Mouse (Mus musculus) forebrain, embryonic 16.5 days (tissue): ENCODE measurements around the gene G430095P16Rik. TPM values are rescaled to one million over a fixed set of nuclear protein-coding genes. Genes with fewer than 3 reads are reported as not detected.
A peak's percentile ranks its signal among the peaks of the same experiment; 100 is the strongest.

ENCODE experiments used
- ATAC-seq: fragments of 200-750 bp; cut with Nextera tagmentation; 2 replicates; pipeline ENCODE4 v1.8.0; 2017; ENCODE audit warnings: mild to moderate bottlenecking, moderate library complexity
- H3K27ac ChIP-seq: fragments of 300-500 bp; sonication (generic); 2 replicates; pipeline ENCODE4 v1.5.1; 2014; ENCODE audit warnings: low read length, control low read depth
- H3K27me3 ChIP-seq: fragments of 300-500 bp; sonication (generic); replicated peaks from 2 replicates; pipeline ENCODE4 v1.6.1; 2014; ENCODE audit warnings: low read length; ENCODE audit not compliant: control insufficient read depth, insufficient read depth
- H3K36me3 ChIP-seq: fragments of 300-500 bp; sonication (generic); 2 replicates; pipeline ENCODE4 v1.6.1; 2014; ENCODE audit not compliant: control insufficient read depth, insufficient read depth
- H3K4me1 ChIP-seq: fragments of 300-500 bp; sonication (generic); replicated peaks from 2 replicates; pipeline ENCODE4 v1.6.1; 2014; ENCODE audit warnings: low read length; ENCODE audit not compliant: control insufficient read depth, insufficient read depth
- H3K4me2 ChIP-seq: fragments of 300-500 bp; sonication (generic); 2 replicates; pipeline ENCODE4 v1.6.1; 2014; ENCODE audit warnings: mild to moderate bottlenecking, low read length, control low read depth
- H3K4me3 ChIP-seq: fragments of 300-500 bp; sonication (generic); replicated peaks from 2 replicates; pipeline ENCODE4 v1.5.1; 2014; ENCODE audit warnings: mild to moderate bottlenecking, low read length, control low read depth
- H3K9ac ChIP-seq: fragments of 300-500 bp; sonication (generic); replicated peaks from 2 replicates; pipeline ENCODE4 v1.6.1; 2014; ENCODE audit warnings: low read depth, low read length, control low read depth
- H3K9me3 ChIP-seq: fragments of 300-500 bp; sonication (generic); 2 replicates; pipeline ENCODE4 v1.6.1; 2016; ENCODE audit warnings: low read length; ENCODE audit not compliant: control insufficient read depth
- WGBS: fragments of 180-500 bp; shearing (Covaris S2); extraction: QIAGEN DNeasy Blood & Tissue Kit; methylation state at CpG from one replicate; pipeline ENCODE4 v1.1.7; 2014; 5-methylcytosine and 5-hydroxymethylcytosine counted together
- polyA plus RNA-seq: library from polyadenylated mRNA; unstranded; fragments of >200 nt; fragmentation: Nextera tagmentation; extraction: Ambion mirVana; gene quantifications from 2 replicates; pipeline ENCODE4 v1.2.1, GENCODE M21; 2015

Gene G430095P16Rik
- polyA plus RNA-seq, 1 experiment from 2014 or later = 2.2 TPM

DNA sequence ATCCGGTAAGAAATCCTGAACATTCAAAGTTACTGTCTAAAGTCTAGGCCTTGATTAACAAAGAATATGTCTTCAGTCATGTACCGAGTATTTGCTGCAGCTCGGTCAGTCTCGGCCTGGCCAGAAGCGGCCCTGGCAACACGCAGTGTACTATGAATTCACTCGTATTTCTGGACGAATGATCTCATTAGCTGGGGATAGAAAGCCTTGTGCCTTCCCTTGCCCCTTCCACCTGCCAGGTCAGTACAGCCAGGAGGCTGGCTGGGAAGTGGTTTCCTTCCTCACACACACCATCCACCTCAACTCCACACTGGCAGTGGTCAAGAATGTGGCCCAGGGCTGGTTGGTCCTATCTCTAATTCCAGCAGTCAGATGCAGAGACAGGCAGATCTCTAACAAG lies 46.5 kb downstream of the G430095P16Rik start:
- ATAC-seq = no peak
- peaks cover 54% of the 10 kb centered on the region for H3K4me1 ChIP-seq
- WGBS = 61% methylated on average over 8 of the region's 8 CpGs
- H3K27ac ChIP-seq = peak overlapping the region; percentile 99
- no peaks in the 10 kb centered on the region for H3K36me3 ChIP-seq
- no peaks in the 10 kb centered on the region for H3K27me3 ChIP-seq
- no peaks in the 10 kb centered on the region for H3K9me3 ChIP-seq
- peak overlapping the region; percentile 81 for H3K4me2 ChIP-seq
- peak overlapping the region; percentile 49 for H3K4me3 ChIP-seq
- peak overlapping the region; percentile 81 for H3K9ac ChIP-seq

DNA sequence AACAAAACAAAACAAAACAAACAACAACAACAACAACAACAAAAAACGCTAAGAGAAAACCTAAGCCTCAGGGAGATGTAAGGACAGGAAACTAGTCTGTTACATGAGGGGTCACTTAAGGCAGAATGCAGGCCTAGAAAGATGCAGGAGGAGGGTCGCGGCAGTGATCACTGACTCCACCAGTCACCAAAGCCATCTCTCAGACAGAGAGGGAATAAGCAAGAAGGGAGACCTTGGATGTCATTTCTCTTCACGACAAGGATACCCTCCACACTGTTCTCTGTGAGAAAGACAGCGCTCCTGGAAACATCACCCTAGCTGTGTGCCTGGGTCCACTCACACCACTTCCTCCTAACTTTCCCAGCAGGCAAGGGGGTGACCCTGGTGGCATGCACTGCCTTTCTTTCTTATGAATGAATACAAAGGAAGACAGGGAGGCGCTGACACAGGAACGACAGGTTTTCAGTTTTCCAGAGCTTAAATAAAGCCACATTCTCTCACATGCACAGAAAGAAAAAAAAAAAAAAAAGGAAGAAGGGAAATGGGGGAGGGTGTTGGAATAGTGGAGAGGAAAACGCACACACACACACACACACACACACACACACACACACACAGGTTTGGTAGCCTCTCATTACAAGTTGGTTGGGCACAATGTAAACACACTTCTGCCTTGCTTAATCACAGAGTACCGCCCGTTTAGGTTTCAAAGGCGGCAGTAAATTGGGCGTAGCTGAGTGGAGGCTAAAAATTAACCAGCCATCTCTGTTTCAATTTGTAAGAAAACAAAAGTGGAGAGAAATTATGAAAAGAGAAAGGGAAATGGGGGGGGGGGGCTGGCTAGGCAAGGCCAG lies 47.5 kb downstream of the G430095P16Rik start:
- Histone ChIP-seq H3K36me3 (no peaks in the 10 kb centered on the region), H3K27ac (peak overlapping the region; percentile 99), H3K4me3 (peak overlapping the region; percentile 49), H3K27me3 (no peaks in the 10 kb centered on the region), H3K9me3 (no peaks in the 10 kb centered on the region), H3K4me2 (peak overlapping the region; percentile 81), H3K9ac (peak overlapping the region; percentile 81), H3K4me1 (peaks cover 53% of the 10 kb centered on the region)
- 20% methylated on average over 12 of the region's 12 CpGs for WGBS
- ATAC-seq = no peak

DNA sequence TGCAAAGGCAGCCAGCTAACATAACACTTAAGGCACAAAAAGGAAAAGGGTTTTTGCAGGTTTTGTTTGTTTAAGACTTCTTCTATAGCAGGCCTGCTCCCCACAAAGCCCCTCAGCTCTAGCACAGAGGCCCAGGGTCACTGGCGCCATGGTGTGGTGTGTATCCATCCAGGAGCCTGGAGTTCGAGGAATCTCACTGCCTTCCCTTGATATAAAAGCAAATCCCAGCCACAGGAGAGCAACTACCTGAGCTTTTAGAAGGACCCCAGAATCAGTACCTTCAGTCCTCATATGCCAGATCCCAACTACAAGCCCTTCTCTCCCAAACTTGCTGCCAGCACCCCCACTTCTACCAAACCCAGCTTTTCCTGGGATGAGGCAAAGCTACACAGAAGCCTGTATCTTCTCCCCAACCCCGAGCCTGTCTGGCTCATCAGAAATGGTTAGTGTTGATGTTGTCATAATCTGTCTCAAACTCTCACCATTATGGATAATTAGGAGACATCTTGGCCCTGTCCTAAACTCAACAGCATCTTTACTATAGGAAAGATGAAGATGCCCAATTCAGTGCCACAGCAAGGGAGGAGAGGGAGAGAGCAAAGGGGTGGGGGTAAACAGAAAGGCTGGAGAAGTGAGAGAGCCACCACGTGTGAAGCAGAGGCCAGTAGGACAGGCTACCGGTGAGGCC lies 48.3 kb downstream of the G430095P16Rik start:
- WGBS = 27% methylated on average over 5 of the region's 5 CpGs
- Histone ChIP-seq H3K27me3 (no peaks in the 10 kb centered on the region), H3K36me3 (no peaks in the 10 kb centered on the region), H3K4me2 (peak overlapping the region; percentile 81), H3K4me1 (peaks cover 53% of the 10 kb centered on the region), H3K4me3 (peak overlapping the region; percentile 49), H3K9ac (peak overlapping the region; percentile 81), H3K9me3 (no peaks in the 10 kb centered on the region), H3K27ac (peak overlapping the region; percentile 99)
- no peak for ATAC-seq

DNA sequence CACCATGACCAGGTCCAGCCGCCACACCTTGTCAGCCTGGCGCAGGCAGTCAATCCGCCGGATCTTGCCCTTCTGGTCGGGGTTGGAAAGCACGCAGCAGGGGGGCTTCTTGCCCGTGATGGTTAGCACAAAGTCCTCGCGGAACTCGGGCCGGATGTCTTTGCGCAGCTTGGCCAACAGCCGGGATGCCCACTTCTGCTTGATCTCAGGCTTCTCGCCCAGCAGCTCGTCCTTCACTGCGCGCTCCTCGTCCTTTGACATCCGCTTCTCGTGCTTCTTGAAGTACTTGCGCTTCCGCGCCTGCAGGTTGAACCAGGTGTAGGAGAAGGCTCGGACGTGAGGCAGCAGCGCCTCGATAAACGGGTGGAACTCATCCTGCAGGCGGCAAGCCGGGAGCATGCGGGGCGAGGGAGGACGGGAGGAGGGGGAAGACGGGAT lies 49.2 kb downstream of the G430095P16Rik start:
- Histone ChIP-seq H3K9me3 (no peaks in the 10 kb centered on the region), H3K9ac (peak overlapping the region; percentile 81), H3K27ac (peak overlapping the region; percentile 99), H3K27me3 (0 out of 2 replicates have a peak, but pooled peaks cover 2% of the 10 kb centered on the region), H3K4me1 (peaks cover 53% of the 10 kb centered on the region), H3K4me3 (peak overlapping the region; percentile 49), H3K36me3 (no peaks in the 10 kb centered on the region), H3K4me2 (peak overlapping the region; percentile 81)
- no peak for ATAC-seq
- WGBS = 9% methylated on average over 34 of the region's 34 CpGs

DNA sequence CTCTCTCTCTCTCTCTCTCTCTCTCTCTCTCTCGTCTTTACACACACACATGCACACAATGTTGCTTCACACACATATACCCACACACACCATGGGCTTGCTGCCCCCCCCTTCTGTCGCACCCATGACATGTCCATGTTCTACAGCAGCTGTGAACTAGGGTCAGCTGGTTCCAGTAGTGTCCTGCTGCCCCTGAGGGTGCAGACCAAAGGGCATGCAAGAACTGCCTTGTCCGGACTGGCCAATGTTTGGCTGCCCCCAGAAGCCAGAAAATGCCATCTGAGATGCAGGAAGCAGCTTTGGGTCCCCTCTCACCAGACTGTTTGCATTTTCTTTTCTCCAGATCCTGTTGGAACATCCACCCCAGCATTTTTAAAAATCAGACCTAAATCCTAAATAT lies 49.8 kb downstream of the G430095P16Rik start:
- H3K4me1 ChIP-seq = peaks cover 49% of the 10 kb centered on the region
- H3K27me3 ChIP-seq = 0 out of 2 replicates have a peak, but pooled peaks cover 2% of the 10 kb centered on the region
- ATAC-seq = no peak
- WGBS = 12% methylated on average over 3 of the region's 3 CpGs
- H3K36me3 ChIP-seq = no peaks in the 10 kb centered on the region
- H3K27ac ChIP-seq = peak overlapping the region; percentile 99
- H3K9me3 ChIP-seq = no peaks in the 10 kb centered on the region
- peak overlapping the region; percentile 49 for H3K4me3 ChIP-seq
- peak overlapping the region; percentile 81 for H3K9ac ChIP-seq
- peak overlapping the region; percentile 81 for H3K4me2 ChIP-seq

DNA sequence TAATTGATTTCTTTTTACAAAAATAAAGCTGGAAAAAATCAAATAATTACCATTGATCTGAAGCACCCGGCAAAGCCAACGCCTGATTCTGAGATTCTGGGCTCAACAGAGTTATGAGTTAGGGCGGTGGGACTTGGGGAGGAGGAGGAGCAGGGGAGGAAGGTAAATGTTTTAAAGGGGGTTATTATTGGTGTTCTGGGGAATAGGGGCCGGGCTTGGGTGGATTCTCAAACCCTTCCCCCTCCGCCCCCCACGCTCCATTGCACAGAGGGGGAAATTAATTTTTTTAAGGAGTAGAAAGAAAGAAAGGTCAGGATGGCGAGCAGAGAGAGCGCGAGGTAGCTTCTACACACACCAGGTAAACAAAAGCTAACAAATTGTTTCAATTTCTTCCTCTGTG lies 50.5 kb downstream of the G430095P16Rik start:
- WGBS = 2% methylated on average over 9 of the region's 9 CpGs
- Histone ChIP-seq H3K4me1 (peaks cover 49% of the 10 kb centered on the region), H3K9ac (peak overlapping the region; percentile 81), H3K4me2 (peak overlapping the region; percentile 81), H3K4me3 (peak overlapping the region; percentile 49), H3K9me3 (no peaks in the 10 kb centered on the region), H3K27me3 (0 out of 2 replicates have a peak, but pooled peaks cover 2% of the 10 kb centered on the region), H3K36me3 (no peaks in the 10 kb centered on the region), H3K27ac (peak overlapping the region; percentile 99)
- peak; percentile 44 for ATAC-seq

DNA sequence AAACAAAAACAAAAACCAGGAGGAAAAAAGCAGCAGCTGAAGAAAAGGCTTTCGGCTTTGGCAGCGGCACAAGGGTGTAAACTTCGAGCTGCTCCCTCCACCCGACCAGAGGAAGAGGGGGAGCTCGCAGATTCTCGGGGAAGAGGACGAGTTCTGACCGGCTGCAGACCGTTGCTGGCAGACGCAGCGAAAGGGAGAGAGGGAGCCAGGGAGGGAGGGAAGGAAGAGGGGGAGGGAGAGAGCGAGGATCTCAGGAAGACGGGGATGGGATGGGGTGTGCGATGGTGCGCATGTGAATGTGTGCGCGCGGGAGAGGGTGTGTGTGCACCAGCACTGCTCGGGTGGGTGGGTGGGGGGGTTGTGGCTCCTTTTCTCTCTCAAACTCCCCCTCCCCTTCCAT lies 51.0 kb downstream of the G430095P16Rik start:
- 0% methylated on average over 18 of the region's 19 CpGs for WGBS
- Histone ChIP-seq H3K27me3 (0 out of 2 replicates have a peak, but pooled peaks cover 2% of the 10 kb centered on the region), H3K27ac (peak overlapping the region; percentile 99), H3K4me3 (peak overlapping the region; percentile 49), H3K4me1 (peaks cover 52% of the 10 kb centered on the region), H3K4me2 (peak overlapping the region; percentile 81), H3K9ac (peak overlapping the region; percentile 81), H3K9me3 (no peaks in the 10 kb centered on the region), H3K36me3 (no peaks in the 10 kb centered on the region)
- peak; percentile 84 for ATAC-seq

DNA sequence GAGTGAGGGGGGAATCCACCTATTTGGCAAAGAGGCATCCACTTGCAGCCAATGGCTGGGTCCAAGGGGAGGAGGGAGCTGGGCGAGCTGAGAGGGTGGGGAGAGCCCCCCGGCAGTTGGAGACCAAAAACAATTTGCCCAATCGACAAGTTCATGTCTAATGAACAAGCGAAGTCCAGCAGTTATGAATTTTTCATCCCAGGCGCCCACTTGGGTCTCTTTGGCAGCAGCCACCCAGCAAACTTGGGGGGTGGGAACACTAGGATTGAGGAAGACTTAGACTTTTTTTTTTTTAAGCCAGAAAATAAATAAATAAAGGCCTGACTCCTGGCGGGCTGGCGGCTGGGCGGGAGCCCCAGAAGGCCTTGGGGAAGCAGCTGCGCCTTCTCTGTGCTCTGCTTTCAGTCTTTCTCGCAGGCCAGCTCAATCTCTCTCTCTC lies 51.7 kb downstream of the G430095P16Rik start:
- H3K9ac ChIP-seq = peak overlapping the region; percentile 65
- peaks cover 57% of the 10 kb centered on the region for H3K4me1 ChIP-seq
- no peaks in the 10 kb centered on the region for H3K36me3 ChIP-seq
- WGBS = 1% methylated on average over 10 of the region's 10 CpGs
- peak; percentile 63 for ATAC-seq
- H3K9me3 ChIP-seq = no peaks in the 10 kb centered on the region
- H3K4me3 ChIP-seq = peak overlapping the region; percentile 49
- peak overlapping the region; percentile 99 for H3K27ac ChIP-seq
- 0 out of 2 replicates have a peak, but pooled peaks cover 2% of the 10 kb centered on the region for H3K27me3 ChIP-seq
- H3K4me2 ChIP-seq = peak overlapping the region; percentile 81

DNA sequence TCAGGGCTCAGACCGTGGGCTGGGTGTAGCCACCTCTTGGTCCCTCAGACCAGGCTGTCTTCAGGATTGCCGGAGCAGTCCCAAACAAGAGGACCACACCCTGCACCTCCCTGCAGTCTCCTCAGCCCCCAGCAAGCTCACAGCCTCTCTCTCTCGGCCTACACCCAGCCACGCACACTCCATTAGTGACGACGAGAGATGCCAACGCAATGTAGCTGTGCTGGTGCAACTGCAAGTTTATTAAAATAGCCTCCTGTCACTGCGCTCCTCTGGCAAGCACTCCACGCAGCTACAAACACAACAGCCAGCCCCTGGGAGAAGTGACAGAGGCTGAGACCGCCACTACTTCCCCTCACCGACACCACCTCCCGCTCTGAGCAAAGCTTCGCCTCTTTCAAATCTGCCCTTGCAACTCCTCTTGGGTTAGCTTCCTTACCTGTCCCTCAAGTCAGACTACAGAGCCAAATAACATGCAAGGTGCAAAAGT lies 52.3 kb downstream of the G430095P16Rik start:
- H3K4me3 ChIP-seq = peak overlapping the region; percentile 30
- peak; percentile 13 for ATAC-seq

More for the DNA sequence above, 52.3 kb downstream of the G430095P16Rik start:
- Histone ChIP-seq H3K9me3 (no peaks in the 10 kb centered on the region), H3K27ac (peak overlapping the region; percentile 99), H3K9ac (peak overlapping the region; percentile 65), H3K36me3 (no peaks in the 10 kb centered on the region), H3K27me3 (0 out of 2 replicates have a peak, but pooled peaks cover 2% of the 10 kb centered on the region), H3K4me2 (peak overlapping the region; percentile 81), H3K4me1 (peaks cover 62% of the 10 kb centered on the region)
- 9% methylated on average over 13 of the region's 13 CpGs for WGBS
